Mouse (Mus musculus): ENCODE measurements around the gene Kat5. TPM values are rescaled to one million over a fixed set of nuclear protein-coding genes. Genes with fewer than 3 reads are reported as not detected.

Gene Kat5
- total RNA-seq, 2 experiments from 2014 or later: 31.6 to 39.9 TPM

DNA sequence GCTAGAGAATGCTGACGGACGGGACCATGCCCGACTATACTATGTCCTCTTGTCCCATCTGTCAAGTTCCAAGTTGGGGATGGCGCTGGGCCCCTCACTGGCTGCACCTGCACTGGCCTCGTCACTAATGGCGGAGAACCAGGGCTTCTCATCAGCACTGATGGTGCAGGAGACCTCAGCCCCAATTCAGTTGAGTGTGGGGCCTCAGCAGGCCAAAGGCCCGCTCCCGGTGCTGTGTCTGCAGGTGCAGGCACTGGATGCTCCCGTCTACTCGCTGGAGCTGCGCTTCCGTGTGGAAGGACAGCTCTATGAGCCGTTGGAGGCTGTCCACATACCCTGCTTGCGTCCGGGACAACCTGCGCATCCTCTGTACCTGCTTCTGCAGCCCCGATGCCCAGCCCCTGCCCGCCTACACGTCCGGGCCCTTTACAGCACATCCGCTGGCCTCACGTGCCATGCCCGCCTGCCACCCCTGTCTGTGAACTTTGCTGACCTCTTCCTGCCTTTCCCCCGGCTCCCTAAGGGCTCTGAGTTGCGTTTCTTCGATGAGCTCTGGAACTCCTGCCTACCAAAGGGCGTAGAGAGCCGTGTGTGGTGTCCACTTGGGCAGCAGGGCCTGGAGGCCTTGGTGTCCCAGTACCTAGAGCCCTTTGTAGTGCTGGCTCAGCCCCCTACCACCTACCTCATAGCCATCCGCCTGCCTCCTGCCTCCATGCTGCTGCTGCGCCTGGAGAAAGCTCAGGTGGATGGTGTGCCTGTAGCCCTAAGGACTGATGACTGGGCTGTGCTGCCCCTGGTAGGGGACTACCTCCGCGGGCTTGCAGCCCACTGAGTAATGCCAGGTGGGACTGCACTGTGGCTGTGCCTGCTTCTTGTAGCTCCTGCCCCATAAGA lies 39.4 kb downstream of the Kat5 start:
- DNase-seq: no peak

DNA sequence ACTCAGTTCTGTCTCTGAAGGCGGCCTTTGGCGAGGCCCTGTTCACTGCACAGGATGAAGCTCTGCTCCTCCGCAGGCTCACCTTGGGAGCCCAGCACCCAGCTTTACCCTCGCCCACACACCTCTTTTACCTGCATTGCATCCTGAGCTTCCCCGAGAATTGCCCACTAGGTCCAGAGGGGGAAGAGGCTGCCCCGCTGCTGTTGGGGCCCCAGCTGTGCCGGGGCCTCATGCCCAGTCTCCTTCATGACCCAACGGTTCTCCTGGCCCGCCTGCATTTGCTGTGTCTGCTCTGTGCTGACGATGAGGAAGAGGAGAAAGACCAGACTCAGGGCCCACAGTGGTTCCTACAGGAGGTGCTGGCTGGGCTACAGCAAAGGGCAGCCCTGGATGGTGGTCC lies 40.5 kb downstream of the Kat5 start:
- DNase-seq: no peak

DNA sequence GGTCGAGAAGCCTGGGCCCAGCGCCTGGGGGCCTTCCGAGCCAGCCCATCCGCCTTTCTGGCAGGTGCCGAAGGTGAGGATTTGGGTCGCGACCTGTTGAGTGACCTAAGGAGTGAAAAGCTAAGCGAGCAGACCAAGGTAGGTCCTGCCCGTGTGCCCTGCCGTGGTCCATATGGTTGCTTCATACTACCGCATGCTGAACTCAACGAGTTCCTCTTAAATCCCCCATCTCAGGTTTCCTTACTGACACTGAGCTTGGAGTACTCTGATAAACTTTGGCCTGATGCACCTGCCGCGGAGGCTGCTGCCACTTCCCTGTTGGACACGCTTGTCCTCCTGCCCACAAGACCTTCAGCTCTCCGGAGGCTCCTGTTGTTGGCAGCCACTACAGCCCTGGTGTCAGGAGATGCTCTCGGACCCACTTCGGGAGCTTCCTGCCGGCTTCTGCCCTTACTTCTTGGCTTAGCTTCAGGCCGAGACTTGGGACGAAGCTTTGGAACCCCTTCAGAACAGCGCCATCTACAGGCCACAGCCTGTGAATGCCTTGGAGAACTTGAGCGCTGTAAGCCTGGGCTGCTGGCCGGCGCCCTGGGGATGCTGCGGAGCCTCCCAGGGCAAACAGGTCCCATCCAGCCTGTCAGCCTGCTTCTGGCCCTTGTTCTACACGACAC lies 41.4 kb downstream of the Kat5 start:
- DNase-seq: peak; percentile 86

DNA sequence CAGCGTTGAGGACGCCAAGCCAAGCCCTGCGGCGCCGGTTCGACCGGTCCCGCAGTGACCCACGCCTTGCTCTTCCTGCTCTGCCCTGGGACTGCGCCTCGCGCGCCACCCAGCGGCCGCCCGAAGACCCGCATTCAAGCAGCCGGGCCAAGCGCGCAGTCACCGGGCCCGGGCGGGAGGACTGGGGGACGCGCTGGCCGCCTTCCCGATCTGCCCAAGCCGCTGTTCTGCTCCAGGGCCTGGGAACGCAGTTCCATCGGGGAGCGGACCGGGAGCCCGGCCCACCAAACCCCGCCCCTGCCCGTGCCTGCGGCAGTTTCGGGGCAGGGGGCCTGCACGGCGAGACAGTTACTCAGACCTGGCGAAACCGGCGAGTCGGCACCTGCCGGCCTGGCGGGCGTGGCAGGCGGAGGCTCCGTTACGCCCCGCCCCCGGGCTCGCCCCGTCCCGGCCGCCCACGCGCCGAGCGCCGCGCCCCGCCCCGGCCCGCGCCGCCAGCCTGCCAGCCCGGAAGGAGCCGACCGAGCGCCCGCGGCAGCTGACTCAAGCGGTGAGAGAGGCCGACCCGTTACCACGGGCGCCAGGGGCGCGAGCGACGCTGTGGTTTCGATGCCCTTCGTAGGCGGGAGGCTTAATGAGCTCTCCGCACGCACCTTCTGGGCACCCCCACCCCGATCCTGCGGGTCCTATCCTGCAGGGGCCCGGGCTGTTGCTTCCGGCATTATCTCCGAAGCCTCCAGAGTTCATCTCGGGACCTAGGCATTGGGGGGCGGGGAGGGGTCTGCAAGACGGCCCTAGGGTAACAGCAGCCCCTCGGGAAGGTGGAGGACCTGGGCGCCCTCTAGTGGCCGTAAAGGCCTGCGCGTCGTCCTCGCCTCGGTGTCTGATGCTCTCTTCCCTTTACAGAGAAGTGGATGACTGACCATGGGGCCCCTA lies 42.2 kb downstream of the Kat5 start, which contains the start of gene Ap5b1:
Ap5b1 (plus strand) TSS at position 492 of the 936 bp plus-strand sequence.
- peak; percentile 90 for DNase-seq

DNA sequence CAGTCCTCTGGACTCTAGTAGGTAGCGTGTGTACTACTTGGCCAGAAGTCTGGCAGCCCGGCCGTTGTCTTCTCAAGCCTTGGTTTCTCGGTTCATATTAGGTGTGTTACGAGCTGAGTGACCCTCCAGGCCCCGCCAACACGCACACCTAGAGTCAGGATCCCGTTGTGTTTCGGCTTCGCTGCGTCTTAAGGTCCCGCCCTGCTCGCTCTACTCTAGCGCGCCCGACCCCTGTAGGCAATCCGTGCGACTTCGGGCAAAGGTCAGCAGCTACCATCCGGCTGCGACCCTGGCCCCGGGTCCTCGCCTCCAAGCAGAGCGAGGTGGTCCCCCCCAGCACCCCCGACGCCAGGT lies 42.9 kb downstream of the Kat5 start:
- no peak for DNase-seq

DNA sequence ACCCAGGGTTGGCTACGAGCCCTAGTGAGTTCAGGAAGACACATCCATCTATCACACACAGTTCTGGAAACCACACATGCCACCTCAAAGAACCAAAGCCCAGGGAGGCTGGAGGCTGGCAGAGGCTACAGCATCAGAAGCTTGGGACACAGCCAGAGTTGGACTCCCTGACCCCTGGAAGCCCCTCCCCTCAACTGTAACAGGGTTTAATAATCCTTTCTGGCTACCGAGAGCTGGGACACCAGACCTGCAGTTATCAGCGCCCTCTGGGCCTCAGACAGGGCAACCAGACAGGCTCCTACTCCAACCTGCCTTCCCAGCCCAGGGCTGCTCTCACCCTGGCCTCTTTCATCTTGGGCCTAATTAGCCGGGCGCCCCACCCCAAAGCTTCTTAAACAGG lies 43.7 kb downstream of the Kat5 start:
- no peak for DNase-seq

DNA sequence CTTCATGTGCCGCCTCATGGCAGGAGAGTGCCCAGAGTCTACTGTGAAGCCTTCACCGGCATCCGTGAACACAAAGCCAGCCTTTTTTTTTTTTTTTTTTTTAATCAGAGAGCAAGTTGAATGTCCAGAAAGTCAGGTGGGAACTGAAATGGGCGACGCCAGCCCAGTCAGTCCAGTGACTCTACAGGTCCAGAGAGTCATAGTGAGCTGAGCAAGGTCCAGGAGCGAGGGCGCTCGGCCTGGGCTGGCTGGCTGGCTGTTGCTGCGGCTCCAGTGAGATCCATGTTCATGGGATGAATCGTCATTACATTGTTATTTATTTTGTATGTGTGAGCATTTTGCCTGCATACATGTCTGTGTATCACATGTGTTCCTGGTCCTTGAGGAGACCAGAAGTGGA lies 47.3 kb downstream of the Kat5 start:
- no peak for DNase-seq

DNA sequence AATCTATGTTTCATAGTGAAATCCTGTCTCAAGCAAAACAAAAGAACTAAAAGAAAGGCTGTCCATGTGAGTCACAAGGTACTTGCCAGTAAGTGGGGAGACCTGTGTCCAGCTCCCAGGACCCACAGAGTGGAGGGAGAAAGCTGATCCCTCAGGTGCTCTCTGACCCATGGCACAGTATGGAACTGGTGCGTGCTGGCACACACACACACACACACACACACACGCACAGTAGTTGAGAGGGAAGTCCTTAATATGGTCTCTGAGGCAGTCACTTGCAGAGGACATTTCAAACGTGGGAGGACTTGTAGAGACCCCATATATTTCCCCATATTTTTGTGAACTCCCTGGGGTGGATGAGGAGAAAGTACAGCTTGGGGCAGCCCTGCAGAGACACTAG lies 48.2 kb downstream of the Kat5 start:
- no peak for DNase-seq

DNA sequence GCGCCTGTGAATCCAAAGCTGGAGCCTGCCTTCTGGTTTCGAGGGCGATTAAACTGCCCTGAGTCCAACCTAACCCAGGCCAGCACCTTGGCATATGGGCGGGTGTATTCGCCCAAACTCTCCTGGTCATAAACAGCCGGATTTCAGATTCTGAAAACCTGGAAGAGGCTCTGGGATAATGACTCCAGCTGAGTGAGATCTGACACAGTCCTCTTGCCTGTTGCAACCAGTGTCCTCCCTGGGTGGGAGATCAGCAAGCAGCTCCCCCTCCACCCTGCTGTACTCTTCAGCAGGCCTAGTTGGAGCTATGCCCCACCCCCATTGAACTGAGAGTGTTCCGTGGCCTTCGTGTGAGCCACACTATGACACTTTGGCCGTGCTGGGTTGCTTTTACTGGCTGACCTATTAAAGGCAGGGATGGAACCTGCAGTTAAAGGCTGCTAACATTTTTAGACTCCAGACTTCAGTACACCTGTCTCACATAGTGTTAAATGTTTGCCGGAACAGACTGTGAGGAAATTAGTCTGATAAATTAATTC lies 48.7 kb downstream of the Kat5 start:
- no peak for DNase-seq

DNA sequence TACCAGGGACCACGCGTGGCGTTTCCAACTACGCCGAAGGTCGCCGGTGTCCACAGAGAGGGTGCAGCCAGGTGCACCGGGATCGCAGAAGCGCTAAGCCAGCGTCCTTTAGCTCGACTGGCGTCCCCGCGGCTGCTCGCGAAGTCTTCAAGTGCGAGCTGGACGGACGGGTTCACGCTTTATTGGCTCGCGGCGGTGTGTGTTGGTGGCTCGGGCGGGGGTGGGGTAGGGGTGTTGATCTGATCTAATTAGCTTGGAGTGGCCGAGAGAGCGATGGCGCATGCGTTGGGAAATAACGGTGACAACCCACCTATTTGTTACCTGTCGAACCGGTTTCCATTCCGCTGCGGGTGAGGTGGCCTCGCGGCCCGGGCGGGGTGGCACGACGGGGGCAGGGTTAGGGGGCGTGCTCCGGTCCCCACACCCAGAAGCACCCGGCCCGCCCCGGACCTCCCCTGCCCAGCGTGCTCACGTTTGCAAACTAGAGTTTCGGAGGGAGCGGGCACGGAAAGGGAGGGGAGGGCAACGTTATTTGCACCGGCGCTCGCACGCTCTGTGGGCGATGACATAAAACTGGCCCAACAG lies 49.5 kb downstream of the Kat5 start, which contains the start of gene Ovol1:
Ovol1 (minus strand) TSS at position 190 of the 585 bp plus-strand sequence.
- DNase-seq: no peak

DNA sequence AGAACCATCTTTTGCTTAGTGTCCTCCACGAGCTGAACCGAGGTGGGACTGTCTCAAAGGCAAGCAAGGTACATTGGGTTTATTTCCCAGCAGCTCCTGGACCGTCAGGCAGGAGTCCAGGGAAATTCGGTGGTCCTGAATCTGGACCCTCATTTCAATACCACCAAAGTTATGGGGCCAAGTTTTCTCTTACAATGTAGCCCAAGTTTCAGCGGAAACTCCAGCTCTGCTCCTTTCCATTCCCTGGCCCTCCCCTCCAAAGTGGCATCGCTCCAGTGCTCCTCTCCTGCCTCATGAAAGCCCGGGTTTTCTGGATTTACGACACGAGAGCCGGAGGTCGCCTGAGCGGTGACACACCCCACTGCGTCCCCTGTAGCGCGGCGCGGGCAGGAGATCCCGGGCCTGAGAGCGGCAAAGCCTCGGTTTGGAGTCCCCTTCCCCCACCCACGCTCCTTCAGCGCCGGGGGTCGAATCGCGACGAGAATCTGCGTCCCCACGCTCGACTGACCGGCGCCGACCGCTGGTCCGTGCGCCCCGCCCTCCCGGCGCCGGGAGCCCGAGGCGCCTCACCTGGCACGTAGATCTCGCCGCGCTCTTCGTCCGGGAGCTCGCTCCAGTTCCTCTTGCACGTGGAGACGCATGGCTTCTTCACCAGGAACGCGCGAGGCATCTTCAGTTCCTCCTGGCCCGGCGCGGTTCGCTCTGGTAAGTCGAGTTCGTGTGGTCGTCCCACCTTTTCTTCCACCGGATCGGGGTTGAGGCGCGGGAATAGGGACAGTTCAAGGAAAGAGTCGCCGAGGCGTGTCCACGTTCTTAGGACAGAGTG lies 50.2 kb downstream of the Kat5 start:
- DNase-seq: no peak

DNA sequence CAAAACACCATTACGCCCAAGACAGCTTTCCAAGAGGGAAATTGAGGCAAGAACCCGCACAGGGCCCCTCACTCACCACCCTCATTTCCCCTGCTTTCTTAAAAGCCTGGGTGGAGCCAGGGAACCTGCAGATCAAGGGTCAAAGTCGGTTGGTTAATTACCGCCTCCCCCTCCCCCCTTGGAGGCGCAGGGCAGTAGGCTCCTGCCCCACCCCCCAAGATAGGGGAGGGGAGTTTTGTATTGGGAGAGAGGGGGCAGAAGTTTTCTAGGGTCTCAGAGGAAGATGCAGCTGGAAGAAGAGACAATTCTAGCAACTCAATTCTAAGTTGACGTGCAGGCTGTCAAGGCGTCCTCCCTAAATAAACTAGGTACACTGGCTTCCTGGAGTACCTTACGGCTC lies 50.8 kb downstream of the Kat5 start:
- no peak for DNase-seq

DNA sequence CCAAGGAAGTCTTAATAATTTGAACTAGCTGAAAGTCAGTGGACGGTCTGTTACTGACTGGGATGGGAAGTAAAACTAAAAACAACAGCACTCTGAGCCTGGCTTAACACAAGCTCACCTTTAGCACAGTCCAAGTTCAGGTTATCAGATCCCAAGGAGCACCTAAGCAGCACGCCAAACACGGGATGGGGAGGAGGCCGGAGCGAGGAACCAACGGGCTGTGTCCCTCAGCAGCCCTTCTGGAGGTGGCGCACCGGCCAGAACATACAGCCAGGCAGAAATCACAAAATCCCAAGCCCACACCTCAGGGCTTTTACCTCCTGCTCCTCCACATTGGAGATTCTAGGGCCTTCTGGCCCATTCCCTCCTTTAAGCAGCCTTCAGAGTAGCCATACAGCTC lies 51.3 kb downstream of the Kat5 start:
- DNase-seq: no peak

DNA sequence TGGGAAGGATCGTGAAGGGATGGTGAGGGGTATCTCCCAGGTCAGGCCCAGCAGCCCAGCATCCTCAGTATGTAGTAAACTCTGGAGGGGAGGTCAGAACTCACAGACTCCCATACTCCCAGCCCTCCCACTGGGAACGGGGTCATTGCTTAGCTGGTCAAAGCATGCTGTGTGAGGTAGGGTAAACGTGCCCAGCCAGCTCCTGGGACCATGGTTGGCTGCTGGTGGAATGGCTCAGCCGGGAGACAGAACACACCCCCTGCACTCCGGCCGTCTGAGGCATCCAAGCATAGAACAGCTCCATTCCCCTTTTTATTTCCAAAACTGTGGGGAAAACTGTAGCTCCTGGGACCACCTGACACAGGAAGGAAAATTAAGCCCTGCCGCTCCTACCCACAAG lies 51.9 kb downstream of the Kat5 start:
- DNase-seq: no peak

DNA sequence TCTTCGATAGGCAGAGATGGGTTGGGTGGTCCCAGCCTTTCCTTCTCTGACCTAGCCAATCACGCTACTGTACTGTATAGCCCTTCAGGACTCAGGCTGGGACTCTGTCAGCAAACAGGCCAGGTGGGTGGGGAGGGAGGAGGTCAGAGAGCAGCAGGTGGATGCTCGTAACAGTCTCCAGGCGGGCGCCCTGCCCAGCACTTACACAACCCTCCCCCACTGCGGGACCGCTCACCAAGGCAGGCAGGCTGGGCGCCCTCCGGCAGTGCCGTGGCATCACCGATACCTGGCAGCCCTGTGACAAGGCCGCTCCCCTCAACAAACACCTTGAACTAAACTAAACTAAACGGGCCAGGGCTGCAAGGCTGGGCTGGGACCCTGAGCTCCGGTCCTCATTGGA lies 55.8 kb downstream of the Kat5 start:
- no peak for DNase-seq

DNA sequence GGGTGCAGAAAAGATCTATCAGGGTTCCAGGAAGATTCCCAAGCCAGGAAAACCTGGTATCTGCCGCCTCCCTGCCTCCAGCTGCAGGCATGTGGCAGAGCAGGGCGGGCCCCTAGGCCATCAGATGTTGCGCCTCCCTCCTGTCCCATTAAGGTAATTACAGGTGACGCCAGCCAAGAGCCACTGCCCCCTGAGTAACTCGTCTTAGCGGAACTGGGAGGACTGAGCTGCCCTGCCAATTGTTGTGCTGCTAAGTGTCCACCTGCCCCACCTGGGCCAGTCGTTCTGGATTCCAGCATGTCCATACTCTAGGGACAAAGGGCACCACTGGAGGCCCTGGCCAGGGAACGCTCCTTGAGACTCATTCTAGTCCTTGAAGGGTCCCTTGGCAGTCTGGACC lies 56.2 kb downstream of the Kat5 start:
- DNase-seq: no peak

Other genes with a start within 250 kb of the Kat5 start
- 10 to 100 TPM; 14.0 to 15.6 TPM for gene Eif1ad, start 243.5 kb downstream of the Kat5 start, total RNA-seq (2021)
- gene Banf1, start 243.1 kb downstream of the Kat5 start, total RNA-seq (2021): 100 to 1,000 TPM; 128 to 150 TPM
- gene Sart1, start 221.5 kb downstream of the Kat5 start, total RNA-seq (2021): 10 to 100 TPM; 39.8 to 45.4 TPM
- gene Tsga10ip, start 207.7 kb downstream of the Kat5 start, total RNA-seq (2021): under 1 TPM in 1 of 2 experiments, not detected in 1; 0.23 TPM
- gene Drap1, start 185.3 kb downstream of the Kat5 start, total RNA-seq (2021): 100 to 1,000 TPM; 513 to 561 TPM
- 10 to 100 TPM; 47.8 to 50.5 TPM for gene AI837181, start 185.1 kb downstream of the Kat5 start, total RNA-seq (2021)
- not detected for gene Fosl1, start 162.7 kb downstream of the Kat5 start, total RNA-seq (2021)
- 1 to 10 TPM; 8.2 to 9.1 TPM for gene Ccdc85b, start 152.3 kb downstream of the Kat5 start, total RNA-seq (2021)
- gene Fibp, start 149.6 kb downstream of the Kat5 start, total RNA-seq (2021): 10 to 100 TPM; 53.2 to 54.6 TPM
- under 1 TPM in 1 of 2 experiments, not detected in 1; 0.50 TPM for gene Ctsw, start 141.7 kb downstream of the Kat5 start, total RNA-seq (2021)
- gene Efemp2, start 136.3 kb downstream of the Kat5 start, total RNA-seq (2021): 10 to 100 TPM; 29.9 to 42.9 TPM
- 10 to 100 TPM; 24.7 to 29.9 TPM for gene Mus81, start 121.8 kb downstream of the Kat5 start, total RNA-seq (2021)
- 100 to 1,000 TPM; 305 to 378 TPM for gene Cfl1, start 119.8 kb downstream of the Kat5 start, total RNA-seq (2021)
- gene 1700020D05Rik, start 106.5 kb downstream of the Kat5 start, total RNA-seq (2021): 1 to 10 TPM in 1 of 2 experiments, under 1 TPM in 1; 0.47 to 1.4 TPM
- 1 to 10 TPM; 5.1 to 7.2 TPM for gene Snx32, start 99.7 kb downstream of the Kat5 start, total RNA-seq (2021)
- gene Ovol1, start 49.6 kb downstream of the Kat5 start, total RNA-seq (2021): not detected
- 1 to 10 TPM; 1.6 to 2.7 TPM for gene Ap5b1, start 42.2 kb downstream of the Kat5 start, total RNA-seq (2021)
- gene Rnaseh2c, start 8.4 kb downstream of the Kat5 start, total RNA-seq (2021): 10 to 100 TPM; 44.9 to 50.4 TPM
- 10 to 100 TPM; 20.0 to 28.8 TPM for gene Rela, start 27.2 kb upstream of the Kat5 start, total RNA-seq (2021)
- 10 to 100 TPM; 25.5 to 36.6 TPM for gene Sipa1, start 53.5 kb upstream of the Kat5 start, total RNA-seq (2021)
- gene Map3k11, start 78.5 kb upstream of the Kat5 start, total RNA-seq (2021): 10 to 100 TPM; 19.3 to 25.0 TPM
- 10 to 100 TPM; 19.5 to 32.5 TPM for gene Pcnx3, start 78.7 kb upstream of the Kat5 start, total RNA-seq (2021)
- not detected for gene Kcnk7, start 94.1 kb upstream of the Kat5 start, total RNA-seq (2021)
- gene Ehbp1l1, start 116.1 kb upstream of the Kat5 start, total RNA-seq (2021): 100 to 1,000 TPM; 280 to 285 TPM
- 10 to 100 TPM; 43.1 to 44.9 TPM for gene Fam89b, start 119.4 kb upstream of the Kat5 start, total RNA-seq (2021)
- gene Ltbp3, start 130.7 kb upstream of the Kat5 start, total RNA-seq (2021): 100 to 1,000 TPM in 1 of 2 experiments, 10 to 100 TPM in 1; 88.0 to 113 TPM
- gene Scyl1, start 161.2 kb upstream of the Kat5 start, total RNA-seq (2021): 10 to 100 TPM; 56.0 to 59.6 TPM

All from gastrocnemius, postnatal 10 days (tissue).